19 mouse cellular contexts compared by ENCODE assay signal in genomic region chr3:132477768-132478167, GRCm38 (mm10).
A peak's percentile ranks its signal among the peaks of the same experiment; 100 is the strongest.
DNase-seq lines count a peak whose midpoint lies in the region; ATAC-seq and TF ChIP-seq lines count a peak whose summit lies in the region.
"Had no signal": no experiment of that assay in that cellular context is flagged by ENCODE, and none has a peak within 500 bp of the region (broad histone marks: within the 10 kb centered on the region; RNA-seq: fewer than 3 reads in every experiment).

No protein-coding gene starts in this region.

- no peak overlapping the region for H3K27ac ChIP-seq in heart, adult 2 months
- H3K27ac ChIP-seq in heart, embryonic 10.5 days, result no peak overlapping the region
- H3K27ac ChIP-seq in liver, postnatal 0 days (ENCODE audit: low read depth), result no peak overlapping the region
- H3K27ac ChIP-seq in liver, embryonic 12.5 days, result no peak overlapping the region
- H3K27ac ChIP-seq in CH12.LX (ENCODE audit: insufficient read depth, low read depth), result no peak overlapping the region
- H3K27ac ChIP-seq: embryonic facial prominence, embryonic 12.5 days; hindbrain, embryonic 10.5 days; liver, embryonic 15.5 days had no signal

- TF ChIP-seq POLR2A in heart, adult 2 months (IDR thresholded peaks at IDR 0.05; ENCODE audit: insufficient read depth, low read depth, low read length), result no peak
- TF ChIP-seq POLR2A in CH12.LX (IDR thresholded peaks at IDR 0.05; ENCODE audit: low read depth, low read length), result no peak

- no peak for DNase-seq in heart, adult 2 months
- no peak for DNase-seq in heart, embryonic 10.5 days (ENCODE audit: low spot score)
- no peak for DNase-seq in liver, postnatal 0 days
- DNase-seq in CH12.LX (ENCODE audit: extremely low read depth), result no peak
- DNase-seq in brain, adult 2 months (ENCODE audit: low read depth, low spot score), result peak; percentile 37
- no peak for DNase-seq in ovary, postnatal 14 days (ENCODE audit: low spot score)
- no peak for DNase-seq in retina, embryonic 14.5 days (ENCODE audit: low spot score)
- DNase-seq: adrenal gland, postnatal 36 days; cerebellum, adult 8-10 months; gastrocnemius, postnatal 10 days; kidney, adult 18-20 months; layer of hippocampus, adult 9-11 months; lung, postnatal 14 days; right cerebral cortex, adult 18-20 months; thymus, postnatal 36 days had no signal

- H3K27me3 ChIP-seq in heart, adult 2 months (ENCODE audit: control insufficient read depth, insufficient read depth, low read length), result no peaks in the 10 kb centered on the region
- no peaks in the 10 kb centered on the region for H3K27me3 ChIP-seq in heart, embryonic 10.5 days (ENCODE audit: insufficient read depth, poor library complexity, severe bottlenecking)
- H3K27me3 ChIP-seq in liver, postnatal 0 days (ENCODE audit: insufficient read depth, low read length), result no peaks in the 10 kb centered on the region
- H3K27me3 ChIP-seq in liver, embryonic 12.5 days (replicated peaks), result no peaks in the 10 kb centered on the region
- H3K27me3 ChIP-seq in CH12.LX (replicated peaks), result no peaks in the 10 kb centered on the region
- H3K27me3 ChIP-seq: embryonic facial prominence, embryonic 12.5 days; liver, embryonic 15.5 days had no signal

- no peak for ATAC-seq in liver, postnatal 0 days
- no peak for ATAC-seq in liver, embryonic 12.5 days

- no peak overlapping the region for H3K9ac ChIP-seq in heart, adult 2 months (ENCODE audit: low read depth, low read length)
- no peak overlapping the region for H3K9ac ChIP-seq in liver, postnatal 0 days (replicated peaks)
- no peak overlapping the region for H3K9ac ChIP-seq in liver, embryonic 12.5 days
- no peak overlapping the region for H3K9ac ChIP-seq in CH12.LX (ENCODE audit: insufficient read depth, low read depth)
- H3K9ac ChIP-seq: embryonic facial prominence, embryonic 12.5 days; liver, embryonic 15.5 days had no signal

- H3K79me2 ChIP-seq in heart, adult 2 months (replicated peaks; ENCODE audit: control insufficient read depth, insufficient read depth, low read length), result no peaks in the 10 kb centered on the region
- no peaks in the 10 kb centered on the region for H3K79me2 ChIP-seq in CH12.LX (replicated peaks; ENCODE audit: control insufficient read depth, extremely low read depth, insufficient read depth, poor library complexity, severe bottlenecking)

- TF ChIP-seq RAD21 in CH12.LX (IDR thresholded peaks at IDR 0.05; ENCODE audit: low read depth, low read length), result peak; percentile 63

- peak; percentile 17; the same call in 1 of the 2 replicates for TF ChIP-seq CTCF in heart, adult 2 months (IDR thresholded peaks at IDR 0.05)
- 0 out of 2 replicates have a peak, but pooled peaks have one; percentile 12 for TF ChIP-seq CTCF in liver, postnatal 0 days (IDR thresholded peaks at IDR 0.05; ENCODE audit: low read depth)
- peak in 1 of 2 experiments; percentile 61; a peak in 2 of 4 replicates for TF ChIP-seq CTCF in CH12.LX (conservative IDR thresholded peaks at IDR 0.05 in 1 of 2, IDR thresholded peaks at IDR 0.05 in 1 of 2; ENCODE audit: low read depth in 2 of 2, low read length in 2 of 2)

- 82% methylated on average over 5 of the region's 5 CpGs for WGBS in heart, adult 2 months
- 68% methylated on average over 5 of the region's 5 CpGs for WGBS in heart, embryonic 10.5 days
- 84% methylated on average over 5 of the region's 5 CpGs for WGBS in liver, postnatal 0 days (ENCODE audit: insufficient replicate concordance)
- 81% methylated on average over 5 of the region's 5 CpGs for WGBS in liver, embryonic 12.5 days (ENCODE audit: insufficient replicate concordance)

- intact Hi-C loops in heart, adult 2 months (cut with DNase I), result no loop called here

- no peaks in the 10 kb centered on the region for H3K4me1 ChIP-seq in heart, adult 2 months (ENCODE audit: control insufficient read depth, insufficient read depth, low read length)
- H3K4me1 ChIP-seq in heart, embryonic 10.5 days, result no peaks in the 10 kb centered on the region
- H3K4me1 ChIP-seq in liver, postnatal 0 days (ENCODE audit: insufficient read depth), result no peaks in the 10 kb centered on the region
- no peaks in the 10 kb centered on the region for H3K4me1 ChIP-seq in liver, embryonic 12.5 days
- peaks cover 0 to 9% of the 10 kb centered on the region in 2 experiments; a peak in 2 of 4 replicates for H3K4me1 ChIP-seq in CH12.LX (ENCODE audit: control insufficient read depth in 1 of 2, insufficient read depth in 2 of 2)
- H3K4me1 ChIP-seq: embryonic facial prominence, embryonic 12.5 days; hindbrain, embryonic 10.5 days; liver, embryonic 15.5 days had no signal

- in situ Hi-C loops in CH12.LX (cut with MboI; ENCODE audit: low pct_ligation_motif_present, low pct_unique_long_range_greater_than_20kb, low sequenced_read_pairs), result no loop called here

- no peak for TF ChIP-seq EP300 in heart, adult 2 months (IDR thresholded peaks at IDR 0.05; ENCODE audit: insufficient read depth, low read depth, low read length)
- no peak for TF ChIP-seq EP300 in liver, postnatal 0 days (IDR thresholded peaks at IDR 0.05; ENCODE audit: low read depth)
- no peak for TF ChIP-seq EP300 in CH12.LX (IDR thresholded peaks at IDR 0.05; ENCODE audit: low read length)

- no peaks in the 10 kb centered on the region for H3K9me3 ChIP-seq in heart, embryonic 10.5 days
- no peaks in the 10 kb centered on the region for H3K9me3 ChIP-seq in liver, postnatal 0 days (ENCODE audit: low read length)
- no peaks in the 10 kb centered on the region for H3K9me3 ChIP-seq in liver, embryonic 12.5 days (replicated peaks)
- H3K9me3 ChIP-seq in CH12.LX (replicated peaks; ENCODE audit: low read length), result no peaks in the 10 kb centered on the region
- H3K9me3 ChIP-seq: embryonic facial prominence, embryonic 12.5 days; hindbrain, embryonic 10.5 days; liver, embryonic 15.5 days had no signal

- no peaks in the 10 kb centered on the region for H3K36me3 ChIP-seq in heart, adult 2 months (ENCODE audit: control insufficient read depth, insufficient read depth, low read length)
- no peaks in the 10 kb centered on the region for H3K36me3 ChIP-seq in heart, embryonic 10.5 days
- H3K36me3 ChIP-seq in liver, postnatal 0 days (replicated peaks; ENCODE audit: insufficient read depth, low read length), result no peaks in the 10 kb centered on the region
- H3K36me3 ChIP-seq in liver, embryonic 12.5 days, result no peaks in the 10 kb centered on the region
- no peaks in the 10 kb centered on the region for H3K36me3 ChIP-seq in CH12.LX (replicated peaks in 1 of 2; ENCODE audit: control insufficient read depth in 1 of 2, insufficient read depth in 1 of 2, low read length in 1 of 2)
- H3K36me3 ChIP-seq: embryonic facial prominence, embryonic 12.5 days; hindbrain, embryonic 10.5 days; liver, embryonic 15.5 days had no signal

- H3K4me2 ChIP-seq in liver, postnatal 0 days (ENCODE audit: low read depth, low read length), result no peak overlapping the region
- no peak overlapping the region for H3K4me2 ChIP-seq in liver, embryonic 12.5 days
- no peak overlapping the region for H3K4me2 ChIP-seq in CH12.LX (ENCODE audit: insufficient read depth, low read depth, poor library complexity, severe bottlenecking)
- H3K4me2 ChIP-seq: embryonic facial prominence, embryonic 12.5 days; liver, embryonic 15.5 days had no signal

- no peak overlapping the region for H3K4me3 ChIP-seq in heart, adult 2 months
- H3K4me3 ChIP-seq in heart, embryonic 10.5 days, result no peak overlapping the region
- no peak overlapping the region for H3K4me3 ChIP-seq in liver, postnatal 0 days (ENCODE audit: low read depth, low read length)
- H3K4me3 ChIP-seq in liver, embryonic 12.5 days, result no peak overlapping the region
- no peak overlapping the region for H3K4me3 ChIP-seq in CH12.LX (replicated peaks in 1 of 3; ENCODE audit: low read depth in 2 of 3, low read length in 2 of 3, poor library complexity in 1 of 3)
- H3K4me3 ChIP-seq: embryonic facial prominence, embryonic 12.5 days; hindbrain, embryonic 10.5 days; liver, embryonic 15.5 days had no signal

- dilution Hi-C loops in CH12.LX (cut with MboI; ENCODE audit: extremely low pct_ligation_motif_present, extremely low pct_unique_long_range_greater_than_20kb, low sequenced_read_pairs), result no loop called here

TF ChIP-seq in CH12.LX, 34 proteins besides CTCF, POLR2A, EP300 and RAD21:
- TF ChIP-seq PAX5 (IDR thresholded peaks at IDR 0.05; ENCODE audit: low read length) (no peak), SMC3 (IDR thresholded peaks at IDR 0.05; ENCODE audit: low read depth, low read length) (peak; percentile 37; the same call in 1 of the 2 replicates), ELF1 (IDR thresholded peaks at IDR 0.05; ENCODE audit: low read depth, low read length) (no peak), JUND (conservative IDR thresholded peaks at IDR 0.05; ENCODE audit: low read depth, low read length) (no peak), CHD1 (IDR thresholded peaks at IDR 0.05; ENCODE audit: low read depth, low read length) (no peak), MAFK (IDR thresholded peaks at IDR 0.05; ENCODE audit: insufficient replicate concordance, low read length) (no peak), ZNF384 (IDR thresholded peaks at IDR 0.05; ENCODE audit: low read depth, low read length) (0 out of 2 replicates have a peak, but pooled peaks have one; percentile 36)
